Mouse (Mus musculus) urinary bladder, postnatal 10 days (tissue): Measurements from ENCODE around the gene Gprc5c.

Experiments used
- DNase-seq: peaks from one replicate; pipeline ENCODE4 v3.0.0; 2022; ENCODE audit warnings: low spot score

Gene Gprc5c

GRCm38 (mm10) chr11:114912847-114913246, 61.9 kb downstream of the Gprc5c start:
- peak; percentile 26 for DNase-seq

GRCm38 (mm10) chr11:114914978-114915377, 64.0 kb downstream of the Gprc5c start:
- no peak for DNase-seq

- DNase-seq = no peak
Measured at GRCm38 (mm10) chr11:114917120-114917519, 66.2 kb downstream of the Gprc5c start.
